Mouse (Mus musculus) midbrain, embryonic 16.5 days (tissue): Measurements from ENCODE around the gene Cck. TPM values are rescaled to one million over a fixed set of nuclear protein-coding genes. Genes with fewer than 3 reads are reported as not detected.
A peak's percentile ranks its signal among the peaks of the same experiment; 100 is the strongest.

Source experiments
- ATAC-seq: fragments of 200-750 bp; cut with Nextera tagmentation; 2 replicates; pipeline ENCODE4 v1.8.0; 2017; ENCODE audit warnings: moderate TSS enrichment
- H3K27ac ChIP-seq: fragments of 300-500 bp; sonication (generic); 2 replicates; pipeline ENCODE4 v1.5.1; 2014; ENCODE audit warnings: mild to moderate bottlenecking, low read length, mixed read lengths
- H3K27me3 ChIP-seq: fragments of 300-500 bp; sonication (generic); 2 replicates; pipeline ENCODE4 v1.6.1; 2014; ENCODE audit warnings: low read depth, low read length, mixed read lengths; ENCODE audit not compliant: control insufficient read depth, insufficient read depth
- H3K36me3 ChIP-seq: fragments of 300-500 bp; sonication (generic); 2 replicates; pipeline ENCODE4 v1.6.1; 2014; ENCODE audit warnings: mild to moderate bottlenecking, low read length, moderate library complexity, mixed read lengths; ENCODE audit not compliant: control insufficient read depth, insufficient read depth
- H3K4me1 ChIP-seq: fragments of 300-500 bp; sonication (generic); 2 replicates; pipeline ENCODE4 v1.6.1; 2014; ENCODE audit warnings: mild to moderate bottlenecking, low read length, mixed read lengths; ENCODE audit not compliant: control insufficient read depth, insufficient read depth
- H3K4me2 ChIP-seq: fragments of 300-500 bp; sonication (generic); 2 replicates; pipeline ENCODE4 v1.6.1; 2014; ENCODE audit warnings: mild to moderate bottlenecking, low read length, mixed read lengths
- H3K4me3 ChIP-seq: fragments of 300-500 bp; sonication (generic); 2 replicates; pipeline ENCODE4 v1.5.1; 2014; ENCODE audit warnings: low read depth, mild to moderate bottlenecking, low read length, moderate library complexity, mixed read lengths
- H3K9ac ChIP-seq: fragments of 300-500 bp; sonication (generic); 2 replicates; pipeline ENCODE4 v1.6.1; 2014; ENCODE audit warnings: low read depth, low read length, mixed read lengths
- H3K9me3 ChIP-seq: fragments of 300-500 bp; sonication (generic); replicated peaks from 2 replicates; pipeline ENCODE4 v1.6.1; 2014; ENCODE audit warnings: mild to moderate bottlenecking, low read length, mixed read lengths; ENCODE audit not compliant: control insufficient read depth, poor library complexity, severe bottlenecking
- WGBS: fragments of 180-500 bp; shearing (Covaris S2); extraction: QIAGEN DNeasy Blood & Tissue Kit; methylation state at CpG from one replicate; pipeline ENCODE4 v1.1.7; 2014; 5-methylcytosine and 5-hydroxymethylcytosine counted together
- polyA plus RNA-seq: library from polyadenylated mRNA; unstranded; fragments of >200 nt; fragmentation: Nextera tagmentation; extraction: Ambion mirVana; gene quantifications from 2 replicates; pipeline ENCODE4 v1.2.1, GENCODE M21; 2015

Gene Cck
- 26.5 and 41.5 TPM in 2 replicates for polyA plus RNA-seq

DNA sequence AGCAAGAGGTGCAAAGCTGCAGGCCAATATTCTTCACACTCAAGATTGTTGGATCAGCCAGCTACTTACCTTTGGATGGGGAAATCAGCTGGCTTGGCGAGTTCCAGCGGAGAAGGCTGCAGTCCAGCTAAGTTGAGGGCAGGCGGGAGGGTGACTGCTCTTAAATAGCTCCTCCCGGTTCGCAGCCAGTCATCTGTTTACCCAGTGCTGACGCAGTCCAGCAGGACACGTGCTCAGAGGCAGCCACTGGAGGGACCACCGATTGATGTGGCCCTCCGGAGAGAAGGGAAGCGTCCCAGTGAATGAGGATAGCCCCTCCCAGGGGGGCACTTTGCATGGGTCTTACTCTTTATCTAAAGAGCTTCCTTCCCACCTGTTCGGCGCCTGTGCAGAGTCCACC is at the start of gene Cck:
Cck (minus strand) TSS at position 166 of the 400 bp plus-strand sequence.
- H3K27ac ChIP-seq, result no peak within 1 kb of the TSS
- H3K27me3 ChIP-seq, result peaks cover 44% of the 10 kb centered on the region
- H3K36me3 ChIP-seq, result no peaks in the 10 kb centered on the region
- H3K4me1 ChIP-seq, result peaks cover 11% of the 10 kb centered on the region
- H3K9me3 ChIP-seq, result no peaks in the 10 kb centered on the region
- 3% methylated on average over 12 of the region's 12 CpGs for WGBS
- peak within 1 kb of the TSS; percentile 74 for H3K4me2 ChIP-seq
- peak within 1 kb of the TSS; percentile 41 for H3K4me3 ChIP-seq
- peak; percentile 51; the same call in 1 of the 2 replicates for ATAC-seq
- peak within 1 kb of the TSS; percentile 58; the same call in 1 of the 2 replicates for H3K9ac ChIP-seq

DNA sequence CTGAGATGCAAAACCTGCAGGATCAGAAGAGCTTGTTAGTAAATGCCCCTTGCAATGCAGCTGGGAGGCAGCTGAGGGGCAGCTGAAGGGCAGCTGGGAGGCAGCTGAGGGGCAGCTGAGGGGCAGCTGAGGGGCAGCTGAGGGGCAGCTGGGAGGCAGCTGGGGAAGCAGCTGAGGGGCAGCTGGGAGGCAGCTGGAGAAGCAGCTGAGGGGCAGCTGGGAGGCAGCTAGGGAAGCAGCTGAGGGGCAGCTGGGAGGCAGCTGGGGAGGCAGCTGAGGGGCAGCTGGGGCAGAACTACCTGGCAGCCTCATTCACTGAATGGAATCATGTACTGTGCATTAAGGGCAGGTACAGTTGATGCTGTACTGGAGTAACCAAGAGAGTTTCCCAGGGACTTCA is 46.0 kb upstream of the Cck start:
- H3K27me3 ChIP-seq, result no peaks in the 10 kb centered on the region
- peaks cover 2% of the 10 kb centered on the region; the same call in 1 of the 2 replicates for H3K9me3 ChIP-seq
- H3K9ac ChIP-seq, result no peak overlapping the region
- H3K27ac ChIP-seq, result no peak overlapping the region
- ATAC-seq, result no peak
- no peak overlapping the region for H3K4me3 ChIP-seq
- H3K36me3 ChIP-seq, result no peaks in the 10 kb centered on the region
- H3K4me1 ChIP-seq, result no peaks in the 10 kb centered on the region
- no peak overlapping the region for H3K4me2 ChIP-seq

DNA sequence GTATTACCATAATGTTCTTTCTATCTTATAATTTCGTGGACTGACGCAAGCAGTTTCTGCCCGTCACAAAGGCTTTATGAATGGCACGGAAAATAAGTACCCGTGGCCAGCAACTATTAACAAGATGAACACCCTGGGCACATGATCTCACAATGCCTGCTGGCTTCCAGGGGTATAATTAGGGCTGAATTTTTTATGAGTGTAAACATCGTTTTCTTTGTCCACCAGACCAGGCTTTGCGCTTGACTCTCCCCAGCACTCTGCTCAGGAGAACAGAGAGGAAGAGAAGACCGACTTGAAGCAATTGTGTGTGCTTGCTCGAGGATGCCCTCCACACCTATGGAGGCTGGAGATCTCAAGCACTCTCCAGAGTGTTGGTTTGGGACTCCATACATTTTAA is 37.1 kb upstream of the Cck start:
- Histone ChIP-seq H3K27me3 (no peaks in the 10 kb centered on the region), H3K4me2 (no peak overlapping the region), H3K9ac (no peak overlapping the region), H3K4me1 (no peaks in the 10 kb centered on the region), H3K4me3 (no peak overlapping the region), H3K36me3 (no peaks in the 10 kb centered on the region), H3K27ac (no peak overlapping the region), H3K9me3 (peaks cover 7% of the 10 kb centered on the region; the same call in 1 of the 2 replicates)
- 52% methylated on average over 9 of the region's 9 CpGs for WGBS
- ATAC-seq, result no peak

DNA sequence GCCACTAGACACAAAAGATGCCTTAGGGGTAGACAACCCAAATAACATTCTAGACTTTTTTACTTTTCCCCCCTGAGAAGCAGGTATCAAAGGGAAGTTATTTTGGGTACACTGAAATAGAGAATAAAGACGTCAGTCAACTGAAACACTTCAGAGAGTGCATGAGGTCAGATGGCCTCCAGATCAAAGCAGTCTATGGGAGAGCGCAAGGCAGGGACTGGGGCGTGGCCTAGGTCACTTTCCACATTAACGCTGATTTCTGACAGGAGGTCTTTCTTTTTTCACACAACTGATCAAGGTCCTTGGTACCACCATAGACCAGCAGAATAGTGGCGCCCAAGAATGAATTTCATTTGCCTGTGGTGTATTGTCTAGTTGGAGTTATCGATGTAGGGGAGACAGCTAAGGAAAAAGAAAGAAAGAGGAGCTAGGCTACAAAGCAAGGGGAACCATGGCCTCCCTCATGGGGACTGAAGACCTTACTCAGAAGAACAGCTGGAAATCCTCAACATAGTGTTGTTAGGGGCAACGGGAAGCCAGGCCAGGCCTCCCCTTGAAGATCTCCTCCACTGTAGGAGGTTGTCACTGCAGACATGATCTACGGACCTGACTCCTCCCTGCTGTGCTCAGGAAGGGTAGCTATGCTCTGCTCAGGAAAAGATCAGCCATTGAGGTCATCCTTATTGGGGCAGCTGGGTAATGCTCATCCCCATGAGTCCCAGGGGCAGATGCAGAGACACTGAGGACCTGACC is 33.3 kb upstream of the Cck start:
- ATAC-seq, result no peak
- Histone ChIP-seq H3K4me2 (no peak overlapping the region), H3K4me3 (no peak overlapping the region), H3K27ac (no peak overlapping the region), H3K9me3 (no peaks in the 10 kb centered on the region), H3K4me1 (no peaks in the 10 kb centered on the region), H3K36me3 (no peaks in the 10 kb centered on the region), H3K27me3 (no peaks in the 10 kb centered on the region), H3K9ac (no peak overlapping the region)
- WGBS, result 64% methylated on average over 8 of the region's 8 CpGs

DNA sequence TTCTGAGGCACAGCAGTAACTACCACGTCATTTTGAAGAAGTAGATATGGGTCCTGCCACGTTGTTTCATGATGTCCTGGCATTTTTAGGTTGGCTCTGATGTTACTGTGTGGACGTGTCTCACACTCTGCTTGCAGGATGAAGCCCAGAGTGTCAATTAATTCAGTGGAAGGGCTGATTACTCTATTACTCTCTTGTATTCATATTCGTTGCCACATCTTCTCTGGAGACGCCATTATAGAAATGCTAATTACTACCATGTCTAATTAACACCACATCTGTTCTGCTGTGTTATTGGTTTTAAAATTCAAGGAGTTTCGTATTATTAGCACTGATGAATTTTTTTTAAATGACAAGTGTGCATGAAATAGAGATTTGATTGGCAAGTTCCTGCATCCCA is 30.7 kb upstream of the Cck start:
- Histone ChIP-seq H3K4me3 (no peak overlapping the region), H3K27me3 (no peaks in the 10 kb centered on the region), H3K9me3 (no peaks in the 10 kb centered on the region), H3K4me1 (no peaks in the 10 kb centered on the region), H3K27ac (no peak overlapping the region), H3K36me3 (no peaks in the 10 kb centered on the region), H3K4me2 (no peak overlapping the region), H3K9ac (no peak overlapping the region)
- 56% methylated on average over 6 of the region's 6 CpGs for WGBS
- no peak for ATAC-seq

DNA sequence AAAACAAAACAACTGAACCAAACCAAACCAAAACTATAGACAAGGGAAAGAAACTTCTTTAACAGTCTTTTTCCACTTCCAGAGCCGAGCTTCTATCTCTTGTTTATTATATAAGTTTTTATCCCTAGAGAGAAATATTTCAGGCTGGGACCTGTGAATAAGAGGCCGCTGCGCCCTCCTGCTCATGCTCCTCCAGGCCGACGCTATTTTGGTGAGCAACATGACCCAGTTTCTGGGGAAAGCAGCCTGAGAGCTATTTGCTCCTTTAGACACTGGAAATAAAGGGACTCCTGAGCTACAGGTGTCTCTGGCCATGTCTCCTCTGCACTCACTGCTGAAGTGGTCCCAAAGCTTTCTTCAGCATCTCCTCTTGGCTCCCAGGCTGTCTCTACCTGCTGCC is 24.6 kb upstream of the Cck start:
- H3K9me3 ChIP-seq, result no peaks in the 10 kb centered on the region
- H3K27ac ChIP-seq, result no peak overlapping the region
- no peaks in the 10 kb centered on the region for H3K27me3 ChIP-seq
- no peak for ATAC-seq
- H3K4me1 ChIP-seq, result no peaks in the 10 kb centered on the region
- no peaks in the 10 kb centered on the region for H3K36me3 ChIP-seq
- H3K4me3 ChIP-seq, result no peak overlapping the region
- no peak overlapping the region for H3K9ac ChIP-seq
- no peak overlapping the region for H3K4me2 ChIP-seq
- WGBS, result 88% methylated on average over 5 of the region's 5 CpGs

DNA sequence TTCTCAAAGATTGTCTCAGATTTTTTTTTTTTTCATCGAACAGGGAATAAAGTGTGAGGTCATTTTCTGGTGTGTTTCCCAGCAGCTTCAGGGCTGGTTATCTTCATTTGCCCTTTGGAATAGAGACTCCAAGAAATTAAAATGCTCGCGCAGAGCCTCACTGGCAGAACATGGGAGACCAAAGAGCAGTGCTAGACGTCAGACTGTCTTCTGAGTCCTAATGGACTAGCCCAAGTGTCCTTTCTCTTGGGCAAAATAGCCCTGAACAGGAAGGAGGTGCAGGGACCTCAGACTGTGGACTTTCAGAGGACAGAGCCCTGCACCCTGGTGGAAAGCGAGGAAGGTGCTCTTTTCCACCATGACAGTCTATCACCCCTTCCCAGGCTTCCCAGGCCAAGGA is 19.0 kb upstream of the Cck start:
- no peaks in the 10 kb centered on the region for H3K4me1 ChIP-seq
- 83% methylated on average over 5 of the region's 5 CpGs for WGBS
- H3K36me3 ChIP-seq, result no peaks in the 10 kb centered on the region
- no peak overlapping the region for H3K4me2 ChIP-seq
- H3K27ac ChIP-seq, result no peak overlapping the region
- no peak for ATAC-seq
- H3K9ac ChIP-seq, result no peak overlapping the region
- no peaks in the 10 kb centered on the region for H3K9me3 ChIP-seq
- no peaks in the 10 kb centered on the region for H3K27me3 ChIP-seq
- no peak overlapping the region for H3K4me3 ChIP-seq

DNA sequence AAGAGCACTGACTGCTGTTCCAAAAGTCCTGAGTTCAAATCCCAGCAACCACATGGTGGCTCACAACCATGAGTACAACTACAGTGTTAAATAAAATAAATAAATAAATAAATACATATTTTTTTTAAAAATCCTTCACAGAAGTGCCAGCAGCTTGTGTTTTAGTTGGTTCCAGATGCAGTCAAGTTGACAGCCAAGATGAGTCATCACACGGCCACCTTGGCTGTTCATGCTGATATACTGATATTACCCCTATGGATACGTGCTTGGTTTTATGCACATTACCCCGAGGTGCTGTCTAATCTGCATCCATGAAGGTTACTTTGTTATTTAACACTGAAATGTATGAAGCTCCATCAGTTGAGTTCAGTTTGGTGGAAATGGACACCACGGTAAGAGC is 16.4 kb upstream of the Cck start:
- H3K27ac ChIP-seq, result no peak overlapping the region
- 95% methylated on average over 4 of the region's 4 CpGs for WGBS
- no peak overlapping the region for H3K4me3 ChIP-seq
- no peak overlapping the region for H3K4me2 ChIP-seq
- H3K36me3 ChIP-seq, result no peaks in the 10 kb centered on the region
- no peak for ATAC-seq
- no peaks in the 10 kb centered on the region for H3K9me3 ChIP-seq
- H3K4me1 ChIP-seq, result no peaks in the 10 kb centered on the region
- no peak overlapping the region for H3K9ac ChIP-seq
- no peaks in the 10 kb centered on the region for H3K27me3 ChIP-seq

DNA sequence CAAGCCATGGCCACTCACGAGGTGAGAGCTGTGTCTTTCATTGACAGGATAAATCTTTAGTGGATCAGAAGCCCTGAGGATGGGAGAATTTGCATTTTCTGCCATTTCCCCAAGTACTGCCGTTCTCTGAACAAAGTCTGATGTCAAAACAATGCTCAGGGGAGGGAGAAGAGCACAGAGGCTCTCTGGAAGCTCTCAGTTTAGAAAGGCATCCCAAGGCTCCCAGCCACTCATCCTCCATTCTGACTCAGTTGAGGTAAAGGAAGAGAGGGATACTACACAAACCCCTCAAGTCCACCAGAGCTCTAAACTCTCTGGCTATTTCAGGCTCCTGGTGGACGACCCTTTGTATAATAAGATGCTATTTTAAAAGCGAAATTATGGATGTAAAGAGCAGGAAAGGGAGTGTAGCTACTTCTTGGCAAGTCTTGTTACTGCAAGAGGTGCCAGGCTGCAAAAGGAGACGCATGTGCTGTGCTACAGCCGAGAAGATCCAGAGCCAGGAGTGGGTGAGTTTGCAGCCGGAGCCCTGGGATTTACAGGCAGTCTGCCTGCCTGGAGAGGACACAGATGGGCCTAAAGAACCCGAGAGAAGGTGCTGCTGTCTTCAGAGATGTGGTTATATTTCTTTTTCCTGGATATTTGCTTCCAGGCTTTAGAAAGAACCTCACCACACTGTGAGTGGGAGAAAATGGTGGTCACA is 11.1 kb upstream of the Cck start:
- no peak overlapping the region for H3K4me2 ChIP-seq
- no peak for ATAC-seq
- H3K4me3 ChIP-seq, result no peak overlapping the region
- no peaks in the 10 kb centered on the region for H3K36me3 ChIP-seq
- 62% methylated on average over 8 of the region's 8 CpGs for WGBS
- no peak overlapping the region for H3K9ac ChIP-seq
- no peaks in the 10 kb centered on the region for H3K4me1 ChIP-seq
- H3K27me3 ChIP-seq, result no peaks in the 10 kb centered on the region
- no peaks in the 10 kb centered on the region for H3K9me3 ChIP-seq
- H3K27ac ChIP-seq, result no peak overlapping the region
